ENCODE assay signal across 8 mouse cellular contexts in the genomic region with DNA sequence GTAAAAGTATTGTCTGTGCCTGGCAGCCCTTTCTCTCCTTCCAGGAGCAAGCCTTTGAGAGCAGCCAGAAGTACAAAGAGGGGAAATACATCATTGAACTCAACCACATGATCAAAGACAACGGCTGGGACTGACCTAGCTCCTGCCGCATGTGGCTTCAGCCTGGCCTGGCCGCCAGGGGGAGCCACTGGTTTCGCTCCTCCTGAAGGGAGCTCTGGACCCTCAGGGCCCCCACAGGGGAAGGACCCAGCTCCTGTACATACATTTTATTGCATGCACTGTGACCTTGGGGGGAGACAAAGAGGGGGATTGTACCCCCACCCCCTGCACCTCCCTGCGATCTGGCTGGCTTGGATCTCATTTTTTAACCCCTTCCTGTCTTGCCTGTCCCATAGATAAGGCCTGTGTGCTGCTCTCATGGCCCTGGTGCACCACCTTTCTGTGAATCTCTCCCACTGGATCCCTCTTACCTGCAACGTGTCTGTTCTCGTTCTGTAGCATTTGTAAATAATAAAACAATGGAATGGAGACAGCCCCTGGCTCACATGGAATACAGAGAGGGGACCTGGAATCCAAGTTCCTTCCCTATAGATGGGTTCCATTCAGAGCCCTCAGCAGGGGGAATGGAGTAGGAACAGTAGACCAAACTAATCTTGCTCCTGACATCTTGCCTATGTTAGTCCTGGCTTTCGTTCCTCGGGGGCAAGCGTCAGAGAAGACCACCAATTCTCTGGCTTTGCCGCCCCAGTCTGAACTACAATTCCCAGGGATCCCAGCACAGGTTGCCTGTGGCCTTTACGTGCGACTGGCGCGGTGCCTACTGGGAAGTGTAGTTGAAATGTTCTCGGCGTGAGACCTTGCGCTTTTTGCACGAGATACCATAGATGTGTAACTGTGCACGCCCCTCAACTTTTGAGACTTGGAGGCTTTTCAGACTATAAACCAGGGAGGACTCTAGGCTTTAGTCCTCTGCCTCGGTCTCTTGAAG. TPM values are rescaled to one million over a fixed set of nuclear protein-coding genes. Genes with fewer than 3 reads are reported as not detected.
A peak's percentile ranks its signal among the peaks of the same experiment; 100 is the strongest.
DNase-seq lines count a peak whose midpoint lies in the region; ATAC-seq and TF ChIP-seq lines count a peak whose summit lies in the region.

No protein-coding gene starts in this region.

- H3K4me2 ChIP-seq in heart, embryonic 15.5 days, result peak overlapping the region; percentile 91
- H3K4me2 ChIP-seq in neural tube, embryonic 14.5 days (ENCODE audit: low read depth, low read length), result peak overlapping the region; percentile 96

- peak; percentile 92 for TF ChIP-seq CTCF in E14TG2a.4 (conservative IDR thresholded peaks at IDR 0.05; ENCODE audit: low read length)
- TF ChIP-seq CTCF in brain, embryonic 14.5 days (IDR thresholded peaks at IDR 0.05; ENCODE audit: borderline replicate concordance, extremely low read depth, insufficient read depth, insufficient read length), result peak; percentile 95
- peak; percentile 99 for TF ChIP-seq CTCF in thymus, adult 2 months (IDR thresholded peaks at IDR 0.05; ENCODE audit: borderline replicate concordance, control insufficient read depth, extremely low read depth, insufficient read depth, low read length, poor library complexity)

- WGBS in heart, embryonic 15.5 days, result 2% methylated on average over 21 of the region's 21 CpGs
- 3% methylated on average over 21 of the region's 21 CpGs for WGBS in neural tube, embryonic 14.5 days
- WGBS in thymus, adult 2 months, result 27% methylated on average over 21 of the region's 21 CpGs

- no peaks in the 10 kb centered on the region for H3K27me3 ChIP-seq in E14TG2a.4 (ENCODE audit: insufficient read depth, low read length)
- H3K27me3 ChIP-seq in heart, embryonic 15.5 days, result no peaks in the 10 kb centered on the region
- no peaks in the 10 kb centered on the region for H3K27me3 ChIP-seq in neural tube, embryonic 14.5 days (ENCODE audit: control insufficient read depth, insufficient read depth, low read length)
- no peaks in the 10 kb centered on the region for H3K27me3 ChIP-seq in thymus, adult 2 months (ENCODE audit: control insufficient read depth, insufficient read depth, low read length)

- peak; percentile 56 for ATAC-seq in erythroid progenitor cell, adult 5-6 weeks (replicated peaks; ENCODE audit: low FRiP score, poor library complexity, severe bottlenecking)
- peak; percentile 44; the same call in 1 of the 2 replicates for ATAC-seq in heart, embryonic 15.5 days (replicated peaks; ENCODE audit: insufficient number of reproducible peaks, insufficient read depth, low FRiP score, low read depth)
- peak; percentile 75 for ATAC-seq in neural tube, embryonic 14.5 days (ENCODE audit: low read depth)

- H3K9ac ChIP-seq in heart, embryonic 15.5 days, result peak overlapping the region; percentile 58
- peak overlapping the region; percentile 56 for H3K9ac ChIP-seq in neural tube, embryonic 14.5 days (replicated peaks; ENCODE audit: low read depth, low read length)

- TF ChIP-seq POLR2A in brain, embryonic 14.5 days (IDR thresholded peaks at IDR 0.05; ENCODE audit: borderline replicate concordance, extremely low read depth, insufficient read depth, insufficient read length, poor library complexity, severe bottlenecking), result no peak
- TF ChIP-seq POLR2A in thymus, adult 2 months (IDR thresholded peaks at IDR 0.05; ENCODE audit: control insufficient read depth, extremely low read depth, insufficient read depth, low read length, poor library complexity), result no peak

- H3K27ac ChIP-seq in heart, embryonic 15.5 days, result peak overlapping the region; percentile 38
- H3K27ac ChIP-seq in neural tube, embryonic 14.5 days (ENCODE audit: low read depth, low read length), result peak overlapping the region; percentile 77
- H3K27ac ChIP-seq in thymus, adult 2 months (ENCODE audit: control insufficient read depth, insufficient read depth, low read length), result no peak overlapping the region

- H3K36me3 ChIP-seq in E14TG2a.4 (ENCODE audit: insufficient read depth, low read length), result peaks cover 56% of the 10 kb centered on the region
- H3K36me3 ChIP-seq in heart, embryonic 15.5 days, result peaks cover 12% of the 10 kb centered on the region
- peaks cover 6% of the 10 kb centered on the region for H3K36me3 ChIP-seq in neural tube, embryonic 14.5 days (ENCODE audit: control insufficient read depth, insufficient read depth, low read length)
- H3K36me3 ChIP-seq in thymus, adult 2 months (ENCODE audit: control insufficient read depth, insufficient read depth, low read length), result peaks cover 7% of the 10 kb centered on the region

- H3K9me3 ChIP-seq in E14TG2a.4 (ENCODE audit: low read length), result no peaks in the 10 kb centered on the region
- H3K9me3 ChIP-seq in heart, embryonic 15.5 days (replicated peaks), result no peaks in the 10 kb centered on the region
- no peaks in the 10 kb centered on the region for H3K9me3 ChIP-seq in neural tube, embryonic 14.5 days (ENCODE audit: control insufficient read depth, low read length)

- peak; percentile 97 for DNase-seq in brain, embryonic 14.5 days (ENCODE audit: low read depth)
- peak; percentile 88 for DNase-seq in kidney, postnatal 14 days
- peak; percentile 80 to 86 for DNase-seq in lung, adult 18-20 months
- peak; percentile 87 for DNase-seq in thymus, adult 2 months

- H3K4me3 ChIP-seq in E14TG2a.4 (replicated peaks; ENCODE audit: low read length), result peak overlapping the region; percentile 55
- peak overlapping the region; percentile 52 for H3K4me3 ChIP-seq in heart, embryonic 15.5 days
- peak overlapping the region; percentile 36 for H3K4me3 ChIP-seq in neural tube, embryonic 14.5 days (ENCODE audit: low read depth, low read length)
- H3K4me3 ChIP-seq in thymus, adult 2 months (ENCODE audit: control insufficient read depth, insufficient read depth, low read length), result no peak overlapping the region

- H3K4me1 ChIP-seq in E14TG2a.4 (replicated peaks; ENCODE audit: low read depth, low read length), result peaks cover 83% of the 10 kb centered on the region
- peaks cover 48% of the 10 kb centered on the region for H3K4me1 ChIP-seq in heart, embryonic 15.5 days (replicated peaks)
- H3K4me1 ChIP-seq in neural tube, embryonic 14.5 days (ENCODE audit: control insufficient read depth, insufficient read depth, low read length), result peaks cover 35% of the 10 kb centered on the region
- H3K4me1 ChIP-seq in thymus, adult 2 months (replicated peaks; ENCODE audit: control insufficient read depth, insufficient read depth, low read length), result peaks cover 38% of the 10 kb centered on the region

RNA-seq across cellular contexts. Expression of gene Tbx6, which starts 1.0 kb away (rescaled TPM):
- 1.6 and 2.3 TPM in 2 replicates for polyA plus RNA-seq in brain, embryonic 14.5 days (2012; rRNA removed)
- 2.1 and 4.3 TPM in 2 replicates for total RNA-seq in erythroid progenitor cell, adult 5-6 weeks (2015; ENCODE audit: low replicate concordance)
- total RNA-seq in erythroid progenitor cell, adult 5-6 weeks (2017; ENCODE audit: low replicate concordance), result 2.6 and 2.7 TPM in 2 replicates
- 0.34 and 0.41 TPM in 2 replicates for polyA plus RNA-seq in heart, embryonic 15.5 days (2015; fragmentation: Nextera tagmentation; extraction: Ambion mirVana)
- polyA plus RNA-seq in neural tube, embryonic 14.5 days (2014; fragmentation: Nextera tagmentation; extraction: Ambion mirVana), result 0.27 and 0.55 TPM in 2 replicates
- polyA plus RNA-seq in thymus, adult 2 months (2012; rRNA removed), result 25.0 and 37.9 TPM in 2 replicates

RNA-seq across cellular contexts. Expression of gene Ypel3, which starts 3.5 kb away (rescaled TPM):
- polyA plus RNA-seq in brain, embryonic 14.5 days (2012; rRNA removed), result 181 and 258 TPM in 2 replicates
- 182 and 256 TPM in 2 replicates for total RNA-seq in erythroid progenitor cell, adult 5-6 weeks (2015; ENCODE audit: low replicate concordance)
- total RNA-seq in erythroid progenitor cell, adult 5-6 weeks (2017; ENCODE audit: low replicate concordance), result 61.6 and 74.1 TPM in 2 replicates
- 78.1 and 90.5 TPM in 2 replicates for polyA plus RNA-seq in heart, embryonic 15.5 days (2015; fragmentation: Nextera tagmentation; extraction: Ambion mirVana)
- polyA plus RNA-seq in neural tube, embryonic 14.5 days (2014; fragmentation: Nextera tagmentation; extraction: Ambion mirVana), result 219 and 246 TPM in 2 replicates
- polyA plus RNA-seq in thymus, adult 2 months (2012; rRNA removed), result 622 and 685 TPM in 2 replicates

RNA-seq across cellular contexts. Expression of gene Ppp4c, which starts 12.0 kb away (rescaled TPM):
- polyA plus RNA-seq in brain, embryonic 14.5 days (2012; rRNA removed), result 219 and 232 TPM in 2 replicates
- 63.7 and 105 TPM in 2 replicates for total RNA-seq in erythroid progenitor cell, adult 5-6 weeks (2015; ENCODE audit: low replicate concordance)
- total RNA-seq in erythroid progenitor cell, adult 5-6 weeks (2017; ENCODE audit: low replicate concordance), result 52.8 and 67.6 TPM in 2 replicates
- polyA plus RNA-seq in heart, embryonic 15.5 days (2015; fragmentation: Nextera tagmentation; extraction: Ambion mirVana), result 120 and 149 TPM in 2 replicates
- 154 and 168 TPM in 2 replicates for polyA plus RNA-seq in neural tube, embryonic 14.5 days (2014; fragmentation: Nextera tagmentation; extraction: Ambion mirVana)
- 460 and 482 TPM in 2 replicates for polyA plus RNA-seq in thymus, adult 2 months (2012; rRNA removed)

RNA-seq across cellular contexts. Expression of gene Gdpd3, which starts 14.1 kb away (rescaled TPM):
- polyA plus RNA-seq in brain, embryonic 14.5 days (2012; rRNA removed), result 9.2 and 14.6 TPM in 2 replicates
- total RNA-seq in erythroid progenitor cell, adult 5-6 weeks (2015; ENCODE audit: low replicate concordance), result 9.2 and 11.9 TPM in 2 replicates
- total RNA-seq in erythroid progenitor cell, adult 5-6 weeks (2017; ENCODE audit: low replicate concordance), result 8.1 TPM in 1 of 2 replicates, not detected in the other
- polyA plus RNA-seq in heart, embryonic 15.5 days (2015; fragmentation: Nextera tagmentation; extraction: Ambion mirVana), result 1.2 and 1.3 TPM in 2 replicates
- 1.8 and 2.4 TPM in 2 replicates for polyA plus RNA-seq in neural tube, embryonic 14.5 days (2014; fragmentation: Nextera tagmentation; extraction: Ambion mirVana)
- 15.7 and 106 TPM in 2 replicates for polyA plus RNA-seq in thymus, adult 2 months (2012; rRNA removed)

RNA-seq across cellular contexts. Expression of gene Fam57b, which starts 17.2 kb away (rescaled TPM):
- polyA plus RNA-seq in brain, embryonic 14.5 days (2012; rRNA removed), result 199 and 224 TPM in 2 replicates
- not detected in 2 replicates for total RNA-seq in erythroid progenitor cell, adult 5-6 weeks (2015; ENCODE audit: low replicate concordance)
- total RNA-seq in erythroid progenitor cell, adult 5-6 weeks (2017; ENCODE audit: low replicate concordance), result not detected in 2 replicates
- polyA plus RNA-seq in heart, embryonic 15.5 days (2015; fragmentation: Nextera tagmentation; extraction: Ambion mirVana), result 0.69 and 1.3 TPM in 2 replicates
- 50.9 and 64.4 TPM in 2 replicates for polyA plus RNA-seq in neural tube, embryonic 14.5 days (2014; fragmentation: Nextera tagmentation; extraction: Ambion mirVana)
- 2.9 and 3.3 TPM in 2 replicates for polyA plus RNA-seq in thymus, adult 2 months (2012; rRNA removed)
